Mouse (Mus musculus): ENCODE measurements around the gene Ppp1r13b. TPM values are rescaled to one million over a fixed set of nuclear protein-coding genes. Genes with fewer than 3 reads are reported as not detected.
A peak's percentile ranks its signal among the peaks of the same experiment; 100 is the strongest.

The Ppp1r13b gene
- total and polyA plus RNA-seq, 3 experiments, result 1.5 to 8.7 TPM; not detected in 1

DNA sequence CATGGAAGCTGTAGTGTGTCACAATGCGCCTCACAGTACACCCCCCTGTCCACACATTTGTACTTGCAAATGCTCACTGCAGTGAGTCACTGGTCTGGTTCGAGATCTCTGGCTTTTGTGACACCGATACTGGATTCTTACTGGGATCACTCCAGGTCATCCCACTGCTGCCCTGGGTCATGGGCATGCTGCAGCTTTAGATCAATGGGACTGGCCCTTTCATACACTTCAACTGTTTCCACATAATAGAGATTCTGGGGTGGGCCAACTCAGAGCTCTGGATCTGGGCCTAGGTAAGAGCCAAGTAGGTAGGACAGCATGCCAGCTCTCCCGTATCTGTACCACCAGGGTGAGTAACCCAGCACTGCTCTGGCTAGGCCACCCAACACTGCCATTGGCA, 16.1 kb downstream of the Ppp1r13b start:
- no peak overlapping the region for H3K27ac ChIP-seq (ENCODE audit: control insufficient read depth, low read depth, low read length)
- no peaks in the 10 kb centered on the region for H3K79me2 ChIP-seq (ENCODE audit: control insufficient read depth, insufficient read depth, low read length, poor library complexity)
- H3K9me3 ChIP-seq (replicated peaks; ENCODE audit: insufficient read depth, low read length), result no peaks in the 10 kb centered on the region
- no peak overlapping the region for H3K4me3 ChIP-seq (ENCODE audit: control insufficient read depth in 1 of 2, insufficient read depth in 1 of 2, low read depth in 2 of 2, low read length in 2 of 2)
- TF ChIP-seq MXI1 (IDR thresholded peaks at IDR 0.05; ENCODE audit: low read depth, low read length) (no peak), SMC3 (IDR thresholded peaks at IDR 0.05; ENCODE audit: low read depth, low read length) (no peak), JUND (IDR thresholded peaks at IDR 0.05; ENCODE audit: low read depth, low read length) (no peak), NELFE (IDR thresholded peaks at IDR 0.05; ENCODE audit: low read depth, low read length) (no peak), CHD2 (IDR thresholded peaks at IDR 0.05; ENCODE audit: low read length) (no peak), ZMIZ1 (IDR thresholded peaks at IDR 0.05; ENCODE audit: low read depth, low read length) (no peak), ZNF384 (IDR thresholded peaks at IDR 0.05; ENCODE audit: low read depth, low read length) (no peak), CHD1 (IDR thresholded peaks at IDR 0.05; ENCODE audit: low read depth, low read length) (no peak), TAL1 (IDR thresholded peaks at IDR 0.05; ENCODE audit: low read length) (no peak), SIN3A (IDR thresholded peaks at IDR 0.05; ENCODE audit: low read length) (no peak), ZKSCAN1 (IDR thresholded peaks at IDR 0.05; ENCODE audit: low read depth, low read length) (no peak), ZC3H11A (IDR thresholded peaks at IDR 0.05; ENCODE audit: low read depth, low read length) (no peak), RCOR1 (IDR thresholded peaks at IDR 0.05; ENCODE audit: low read depth, low read length) (no peak)
- peaks cover 0 to 12% of the 10 kb centered on the region in 2 experiments; a peak in 2 of 4 replicates for H3K36me3 ChIP-seq (ENCODE audit: control insufficient read depth in 1 of 2, insufficient read depth in 2 of 2, low read length in 2 of 2)
- peaks cover 6 to 9% of the 10 kb centered on the region in 2 experiments for H3K4me1 ChIP-seq (ENCODE audit: control insufficient read depth in 1 of 2, insufficient read depth in 2 of 2, low read length in 2 of 2)
- H3K9ac ChIP-seq (ENCODE audit: control insufficient read depth, low read depth, low read length, poor library complexity, severe bottlenecking), result no peak overlapping the region
- no peaks in the 10 kb centered on the region for H3K27me3 ChIP-seq (ENCODE audit: control insufficient read depth in 1 of 2, insufficient read depth in 2 of 2, low read length in 2 of 2)
- no peak for DNase-seq (ENCODE audit: low read depth, low spot score)

DNA sequence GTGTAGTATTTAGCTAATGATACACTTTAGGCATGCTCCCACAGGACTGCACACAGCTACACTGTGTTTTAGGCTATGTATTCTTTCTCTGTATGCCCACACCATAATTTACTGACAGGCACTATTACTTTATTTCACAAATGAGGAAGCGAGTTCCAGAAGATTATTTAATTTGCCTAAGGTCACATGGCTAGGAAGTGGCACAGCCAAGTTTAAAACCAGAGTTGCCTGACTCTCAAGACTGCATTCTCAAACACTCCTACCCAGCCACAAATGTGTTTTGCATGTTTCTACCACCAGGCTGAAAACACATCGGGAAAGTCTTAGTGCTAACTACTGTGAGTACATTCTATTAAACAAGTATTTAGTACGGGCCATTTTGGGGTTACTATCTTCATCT, 18.7 kb downstream of the Ppp1r13b start:
- Histone ChIP-seq H3K27ac (ENCODE audit: control insufficient read depth, low read depth, low read length) (no peak overlapping the region), H3K4me1 (ENCODE audit: control insufficient read depth in 1 of 2, insufficient read depth in 2 of 2, low read length in 2 of 2) (peaks cover 4 to 6% of the 10 kb centered on the region in 2 experiments; a peak in 3 of 4 replicates), H3K4me3 (ENCODE audit: control insufficient read depth in 1 of 2, insufficient read depth in 1 of 2, low read depth in 2 of 2, low read length in 2 of 2) (no peak overlapping the region), H3K79me2 (ENCODE audit: control insufficient read depth, insufficient read depth, low read length, poor library complexity) (no peaks in the 10 kb centered on the region), H3K9me3 (replicated peaks; ENCODE audit: insufficient read depth, low read length) (no peaks in the 10 kb centered on the region), H3K9ac (ENCODE audit: control insufficient read depth, low read depth, low read length, poor library complexity, severe bottlenecking) (no peak overlapping the region), H3K27me3 (ENCODE audit: control insufficient read depth in 1 of 2, insufficient read depth in 2 of 2, low read length in 2 of 2) (no peaks in the 10 kb centered on the region), H3K36me3 (ENCODE audit: control insufficient read depth in 1 of 2, insufficient read depth in 2 of 2, low read length in 2 of 2) (peaks cover 0 to 6% of the 10 kb centered on the region in 2 experiments; a peak in 1 of 4 replicates)
- TF ChIP-seq EP300 (IDR thresholded peaks at IDR 0.05; ENCODE audit: low read depth in 1 of 2, low read length in 2 of 2) (0 out of 4 replicates have a peak, but pooled peaks of 1 of the 2 experiments have one; percentile 15), ELF1 (IDR thresholded peaks at IDR 0.05; ENCODE audit: low read depth, low read length) (0 out of 2 replicates have a peak, but pooled peaks have one; percentile 28), HCFC1 (IDR thresholded peaks at IDR 0.05; ENCODE audit: low read depth, low read length) (no peak), POLR2AphosphoS5 (IDR thresholded peaks at IDR 0.05; ENCODE audit: borderline replicate concordance, low read depth, low read length) (no peak), USF2 (IDR thresholded peaks at IDR 0.05; ENCODE audit: borderline replicate concordance in 1 of 2, insufficient read depth in 1 of 2, low read depth in 1 of 2, low read length in 2 of 2) (peak in 1 of 2 experiments; percentile 54; a peak in 1 of 4 replicates), MYB (IDR thresholded peaks at IDR 0.05; ENCODE audit: low read depth, low read length) (no peak), USF1 (IDR thresholded peaks at IDR 0.05; ENCODE audit: low read depth, low read length) (peak; percentile 86), MXI1 (IDR thresholded peaks at IDR 0.05; ENCODE audit: low read depth, low read length) (no peak), POLR2A (IDR thresholded peaks at IDR 0.05; ENCODE audit: control insufficient read depth in 1 of 2, insufficient read depth in 1 of 2, low read depth in 1 of 2, low read length in 2 of 2, poor library complexity in 1 of 2) (no peak), MAZ (IDR thresholded peaks at IDR 0.05; ENCODE audit: low read depth, low read length) (no peak), TBP (IDR thresholded peaks at IDR 0.05; ENCODE audit: low read depth, low read length) (no peak), MEF2A (IDR thresholded peaks at IDR 0.05; ENCODE audit: extremely low read depth, insufficient replicate concordance, low read depth, low read length, poor library complexity, severe bottlenecking) (no peak), CHD1 (IDR thresholded peaks at IDR 0.05; ENCODE audit: low read depth, low read length) (no peak), ETS1 (IDR thresholded peaks at IDR 0.05; ENCODE audit: low read depth, low read length) (no peak), GATA1 (IDR thresholded peaks at IDR 0.05; ENCODE audit: low read depth, low read length) (no peak)
- peak; percentile 42 for DNase-seq (ENCODE audit: low read depth, low spot score)

Measured in MEL (cell line).